Mouse (Mus musculus) bone marrow, adult 2 months (tissue): ENCODE measurements around the gene Inpp5e. TPM values are rescaled to one million over a fixed set of nuclear protein-coding genes. Genes with fewer than 3 reads are reported as not detected.
"Not testable (repeated sequence)": the region's sequence is repeated elsewhere in the genome, so short reads cannot be mapped to it uniquely, and the experiment has no call there.

Experiments
- H3K27ac ChIP-seq: fragments of 200-500 bp; 2 replicates; pipeline ENCODE4 v1.5.1; 2012; ENCODE audit warnings: low read depth, mild to moderate bottlenecking, control low read depth, inconsistent platforms, low read length; ENCODE audit not compliant: control insufficient read depth, poor library complexity, insufficient read depth
- H3K4me1 ChIP-seq: fragments of 200-500 bp; 2 replicates; pipeline ENCODE4 v1.6.1; 2011; ENCODE audit warnings: low read length; ENCODE audit not compliant: control insufficient read depth, insufficient read depth
- H3K4me3 ChIP-seq: fragments of 200-500 bp; replicated peaks from 2 replicates; pipeline ENCODE3; 2011; ENCODE audit warnings: mild to moderate bottlenecking, low read depth, low read length, control low read depth; ENCODE audit not compliant: control insufficient read depth
- CTCF ChIP-seq: fragments of 200-500 bp; IDR thresholded peaks from 2 replicates; pipeline ENCODE4 v1.5.1; 2011; ENCODE audit warnings: low read length, control low read depth; ENCODE audit not compliant: control insufficient read depth, insufficient read depth
- POLR2A ChIP-seq: fragments of 200-500 bp; IDR thresholded peaks from 2 replicates; pipeline ENCODE4 v1.6.1; 2011; ENCODE audit warnings: low read depth, mild to moderate bottlenecking, control low read depth, low read length, borderline replicate concordance; ENCODE audit not compliant: control insufficient read depth
- WGBS: fragments of 180-500 bp; shearing (Covaris S2); methylation state at CpG from one replicate; pipeline ENCODE4 v1.1.7; 2018; 5-methylcytosine and 5-hydroxymethylcytosine counted together
- polyA plus RNA-seq: library from polyadenylated mRNA; stranded (reverse); fragments of >200 nt; gene quantifications from 2 replicates; pipeline ENCODE4 v1.2.4, GENCODE M21; 2011; ENCODE audit warnings: low replicate concordance; ENCODE audit not compliant: missing spikeins, insufficient read depth, insufficient read length

The Inpp5e gene
- polyA plus RNA-seq, 1 experiment, result 21.5 TPM

DNA sequence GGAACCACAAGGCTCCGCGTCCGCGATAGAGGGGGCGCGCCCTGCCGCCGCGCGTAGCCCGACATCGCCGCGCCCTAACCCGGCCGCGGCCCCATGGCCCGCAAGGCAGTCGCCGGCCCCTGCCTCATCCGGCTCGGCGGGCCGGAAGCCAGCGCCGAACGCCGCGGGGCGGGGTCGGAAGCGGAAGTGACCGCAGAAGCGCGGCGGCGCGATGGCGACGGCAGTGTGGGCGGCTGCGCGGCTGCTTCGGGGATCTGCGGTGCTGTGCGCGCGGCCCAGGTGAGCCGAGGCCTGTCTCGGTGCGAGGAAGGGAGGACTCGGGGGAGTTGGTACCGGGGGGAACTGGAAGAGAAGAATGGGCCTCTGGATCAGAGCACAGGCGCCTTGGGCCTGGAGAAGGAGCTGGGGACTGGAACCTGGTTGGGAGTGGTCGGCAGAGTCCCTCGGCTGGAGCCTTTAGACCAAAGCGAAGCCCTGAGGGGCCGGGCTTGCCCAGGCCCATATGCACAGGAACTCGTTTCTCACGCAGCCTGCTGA lies 19.8 kb downstream of the Inpp5e start, which contains the start of the genes Entr1 and Pmpca:
Gene Entr1, minus strand, starts transcription at position 163 of the 537 bp plus-strand sequence.
Gene Pmpca, plus strand, starts transcription at position 186 of the 537 bp plus-strand sequence.
- H3K4me1 ChIP-seq, result no peaks in the 10 kb centered on the region; the same call in 1 of the 2 replicates
- peak; percentile 84; the same call in 1 of the 2 replicates for TF ChIP-seq POLR2A
- no peak for TF ChIP-seq CTCF

DNA sequence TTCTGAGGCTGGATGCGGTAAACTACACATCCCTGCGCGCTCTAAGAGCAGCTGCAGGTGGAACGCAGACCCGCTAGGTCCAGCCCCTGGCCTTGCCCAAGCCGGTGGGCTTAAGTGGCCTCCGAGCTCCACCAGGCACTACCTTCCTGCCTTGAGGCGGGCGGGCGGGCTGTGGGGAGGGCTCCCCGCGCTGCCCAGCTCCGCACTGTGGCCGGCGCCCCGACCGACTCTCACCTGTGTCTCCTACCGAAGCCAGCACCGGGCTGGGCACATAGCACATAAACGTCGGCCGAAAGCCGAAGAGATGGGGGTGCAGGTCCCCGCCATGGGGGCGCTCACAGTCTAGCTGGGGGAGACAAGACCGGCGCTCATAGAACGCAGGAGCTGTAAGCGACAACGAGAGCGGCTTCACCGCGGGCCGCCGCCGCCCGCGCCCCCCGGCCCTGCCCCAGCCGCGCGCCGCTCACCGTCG lies 20.3 kb downstream of the Inpp5e start:
- peak overlapping the region; percentile 82; the same call in 1 of the 2 replicates for H3K27ac ChIP-seq
- H3K4me3 ChIP-seq, result peak overlapping the region; percentile 83
- H3K4me1 ChIP-seq, result no peaks in the 10 kb centered on the region; the same call in 1 of the 2 replicates
- TF ChIP-seq POLR2A (no peak), CTCF (no peak)
- under 1% methylated on average over 45 of the region's 45 CpGs for WGBS

More for the DNA sequence above, 19.8 kb downstream of the Inpp5e start, which contains the start of the genes Entr1 and Pmpca:
- peak within 1 kb of the TSS; percentile 83 for H3K4me3 ChIP-seq
- WGBS, result under 1% methylated on average over 60 of the region's 60 CpGs
- peak within 1 kb of the TSS; percentile 82; the same call in 1 of the 2 replicates for H3K27ac ChIP-seq

DNA sequence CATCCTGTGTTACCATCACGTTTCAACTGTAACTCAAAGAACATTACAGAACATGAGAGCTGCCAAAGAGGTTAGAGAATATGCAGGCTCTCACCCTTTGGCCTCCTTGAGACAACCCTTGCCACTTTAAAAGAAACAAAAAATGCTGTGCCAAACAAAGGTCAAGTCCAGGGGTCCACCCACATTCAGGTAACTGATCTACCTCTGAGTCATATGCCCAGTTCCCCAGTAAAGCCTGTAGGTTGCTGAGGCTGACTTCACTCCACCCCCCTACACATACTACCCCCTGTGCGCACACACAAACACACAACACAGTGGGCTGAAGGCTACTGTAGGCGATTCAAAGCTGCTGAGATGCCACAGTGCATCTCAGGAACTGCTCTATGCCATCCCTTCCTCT lies 21.3 kb downstream of the Inpp5e start:
- H3K4me1 ChIP-seq, result no peaks in the 10 kb centered on the region; the same call in 1 of the 2 replicates
- 83% methylated on average over 3 of the region's 3 CpGs for WGBS
- H3K4me3 ChIP-seq, result peak overlapping the region; percentile 1
- no peak overlapping the region for H3K27ac ChIP-seq
- TF ChIP-seq POLR2A (no peak), CTCF (no peak)

DNA sequence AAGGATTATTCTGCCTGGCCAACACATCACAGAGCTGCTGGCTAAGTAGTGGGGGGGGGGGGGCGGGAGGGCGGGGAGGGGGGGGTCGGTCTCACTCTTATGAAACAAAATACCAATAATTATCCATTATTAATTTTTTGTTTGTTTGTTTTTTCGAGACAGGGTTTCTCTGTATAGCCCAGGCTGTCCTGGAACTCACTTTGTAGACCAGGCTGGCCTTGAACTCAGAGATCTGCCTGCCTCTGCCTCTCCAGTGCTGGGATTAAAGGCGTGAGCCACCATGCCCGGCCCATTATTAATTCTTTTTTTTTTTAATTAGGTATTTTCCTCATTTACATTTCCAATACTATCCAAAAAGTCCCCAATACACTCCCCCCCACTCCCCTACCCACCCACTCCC lies 28.1 kb downstream of the Inpp5e start:
- H3K4me3 ChIP-seq, result peak overlapping the region; percentile 95
- WGBS, result 20% methylated on average over 6 of the region's 6 CpGs
- H3K4me1 ChIP-seq, H3K27ac ChIP-seq: not testable (repeated sequence)

DNA sequence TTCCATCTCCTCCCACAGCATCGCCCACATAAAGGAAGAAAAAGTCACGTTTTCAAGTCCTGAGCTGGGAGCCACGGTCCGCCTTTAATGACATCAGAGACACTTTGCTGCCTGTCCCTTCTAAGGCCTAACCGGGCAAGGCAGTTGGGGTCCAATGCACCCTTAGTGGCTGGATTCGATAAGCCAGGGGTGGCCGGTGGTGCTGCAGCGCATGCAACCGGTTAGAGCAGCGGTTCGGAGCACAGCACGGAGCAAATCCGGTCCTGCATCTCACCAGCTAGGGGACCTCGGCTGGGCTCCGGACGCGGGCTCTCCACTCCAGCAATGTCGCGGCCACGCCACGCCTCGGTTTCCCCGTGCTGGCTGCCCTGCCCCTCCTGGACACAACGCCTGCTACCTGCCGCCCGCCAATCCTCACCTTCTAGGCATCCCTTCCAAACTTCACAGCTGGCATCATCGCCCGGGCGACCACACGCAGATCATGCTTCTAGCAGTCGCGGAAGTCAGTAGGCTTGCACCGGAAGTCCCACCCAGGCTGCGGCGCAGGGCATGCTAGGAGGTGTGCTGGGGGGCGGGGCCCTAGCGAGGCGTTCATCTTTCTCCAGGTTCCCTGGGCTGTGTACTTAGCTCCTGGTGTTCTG lies 28.8 kb downstream of the Inpp5e start, which contains the start of gene Snapc4:
Gene Snapc4, minus strand, starts transcription at position 523 of the 641 bp plus-strand sequence.
- under 1% methylated on average over 38 of the region's 38 CpGs for WGBS
- H3K27ac ChIP-seq, result no peak within 1 kb of the TSS
- TF ChIP-seq POLR2A, result peak; percentile 37; the same call in 1 of the 2 replicates
- TF ChIP-seq CTCF, result no peak
- H3K4me3 ChIP-seq, result peak within 1 kb of the TSS; percentile 95
- H3K4me1 ChIP-seq, result no peaks in the 10 kb centered on the region

DNA sequence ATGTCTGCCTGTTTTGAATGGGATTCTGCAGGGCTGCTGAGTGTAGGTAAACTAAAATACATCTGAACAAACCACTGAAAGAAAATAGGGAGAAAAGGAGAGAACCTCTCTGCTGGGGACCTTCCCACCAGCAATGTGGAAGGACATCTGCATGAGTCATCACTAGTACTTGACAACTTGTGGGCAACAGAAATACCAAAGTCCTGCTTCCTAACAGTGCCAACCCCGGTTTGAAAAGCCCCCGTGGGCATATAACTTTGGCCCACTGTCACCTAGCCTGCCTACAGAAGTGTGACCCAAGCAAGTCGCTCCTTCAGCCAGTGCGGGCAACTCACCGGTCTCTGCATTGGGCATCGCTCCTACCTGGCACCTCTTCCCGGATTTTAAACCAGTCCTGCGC lies 36.6 kb downstream of the Inpp5e start:
- TF ChIP-seq POLR2A, result no peak
- TF ChIP-seq CTCF, result no peak
- H3K4me1 ChIP-seq, result no peaks in the 10 kb centered on the region
- no peak overlapping the region for H3K27ac ChIP-seq
- WGBS, result 84% methylated on average over 8 of the region's 8 CpGs
- H3K4me3 ChIP-seq, result no peak overlapping the region

DNA sequence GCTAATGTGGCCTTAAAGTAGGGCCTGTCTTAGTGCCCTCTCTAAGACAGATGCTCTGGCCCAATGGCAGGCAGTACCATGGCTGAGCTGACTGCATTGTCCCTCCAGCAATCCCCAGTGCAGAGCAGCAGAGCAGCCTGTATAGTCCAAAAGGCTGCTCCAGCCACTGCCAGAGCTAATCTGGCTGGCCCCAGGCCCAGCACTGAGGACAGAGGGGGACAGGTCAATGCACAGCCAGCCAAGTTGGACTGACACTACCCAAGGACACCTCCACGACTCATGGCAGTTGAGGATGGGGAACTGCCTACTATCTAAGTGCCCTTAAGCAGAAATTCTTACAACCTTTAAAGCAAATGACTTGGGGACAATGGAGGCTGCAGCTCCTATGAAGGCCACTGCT lies 40.4 kb downstream of the Inpp5e start:
- Histone ChIP-seq H3K4me1 (no peaks in the 10 kb centered on the region), H3K27ac (no peak overlapping the region), H3K4me3 (no peak overlapping the region)
- TF ChIP-seq CTCF (no peak), POLR2A (no peak)
- WGBS, result 72% methylated on average over 1 of the region's 1 CpGs

DNA sequence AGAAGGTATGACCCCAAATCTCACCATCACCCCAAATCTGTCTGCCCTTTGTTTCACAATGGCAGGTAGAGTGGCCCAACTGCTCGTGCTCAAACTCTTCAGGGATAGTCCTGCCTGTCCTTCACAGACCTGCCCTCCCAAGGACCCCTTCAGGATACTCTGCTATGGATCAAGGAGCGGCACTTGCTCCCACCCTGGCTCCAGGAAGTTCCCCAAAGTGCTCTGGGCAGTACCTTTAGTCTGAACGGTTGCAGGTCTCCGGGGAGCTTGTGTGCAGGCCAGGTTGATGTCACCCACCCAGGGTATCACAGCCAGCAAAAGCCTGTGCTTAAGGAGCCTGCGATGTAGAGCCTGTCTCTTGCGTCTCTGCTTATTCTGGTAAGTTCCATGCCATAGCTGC lies 41.1 kb downstream of the Inpp5e start:
- Histone ChIP-seq H3K4me3 (no peak overlapping the region), H3K4me1 (no peaks in the 10 kb centered on the region), H3K27ac (no peak overlapping the region)
- TF ChIP-seq POLR2A (no peak), CTCF (no peak)
- 90% methylated on average over 6 of the region's 6 CpGs for WGBS
